Mouse (Mus musculus) heart, embryonic 15.5 days (tissue): ENCODE measurements around the gene Atp6v0e2. TPM values are rescaled to one million over a fixed set of nuclear protein-coding genes. Genes with fewer than 3 reads are reported as not detected.
"Not testable (repeated sequence)": the region's sequence is repeated elsewhere in the genome, so short reads cannot be mapped to it uniquely, and the experiment has no call there.

ENCODE experiments used
- ATAC-seq: fragments of 200-750 bp; cut with Nextera tagmentation; replicated peaks from 2 replicates; pipeline ENCODE4 v1.8.0; 2017; ENCODE audit warnings: low read depth, moderate TSS enrichment; ENCODE audit not compliant: insufficient number of reproducible peaks, insufficient read depth, low FRiP score
- H3K27ac ChIP-seq: fragments of 300-500 bp; sonication (generic); 2 replicates; pipeline ENCODE4 v1.5.1; 2015; ENCODE audit warnings: mild to moderate bottlenecking, inconsistent platforms
- H3K27me3 ChIP-seq: fragments of 300-500 bp; sonication (generic); 2 replicates; pipeline ENCODE4 v1.6.1; 2015; ENCODE audit warnings: inconsistent platforms
- H3K36me3 ChIP-seq: fragments of 300-500 bp; sonication (generic); 2 replicates; pipeline ENCODE4 v1.6.1; 2015; ENCODE audit warnings: mild to moderate bottlenecking, inconsistent platforms
- H3K4me1 ChIP-seq: fragments of 300-500 bp; sonication (generic); replicated peaks from 2 replicates; pipeline ENCODE4 v1.6.1; 2015; ENCODE audit warnings: inconsistent platforms
- H3K4me2 ChIP-seq: fragments of 300-500 bp; sonication (generic); 2 replicates; pipeline ENCODE4 v1.6.1; 2015; ENCODE audit warnings: inconsistent platforms, mild to moderate bottlenecking, moderate library complexity
- H3K4me3 ChIP-seq: fragments of 300-500 bp; sonication (generic); 2 replicates; pipeline ENCODE4 v1.5.1; 2015; ENCODE audit warnings: mild to moderate bottlenecking, inconsistent platforms
- H3K9ac ChIP-seq: fragments of 300-500 bp; sonication (generic); 2 replicates; pipeline ENCODE4 v1.6.1; 2015; ENCODE audit warnings: mild to moderate bottlenecking, inconsistent platforms
- H3K9me3 ChIP-seq: fragments of 300-500 bp; sonication (generic); replicated peaks from 2 replicates; pipeline ENCODE4 v1.6.1; 2016; ENCODE audit warnings: inconsistent platforms
- WGBS: fragments of 180-500 bp; shearing (Covaris S2); methylation state at CpG from one replicate; pipeline ENCODE4 v1.1.7; 2015; ENCODE audit warnings: mixed read lengths; 5-methylcytosine and 5-hydroxymethylcytosine counted together
- polyA plus RNA-seq: library from polyadenylated mRNA; unstranded; fragments of >200 nt; fragmentation: Nextera tagmentation; extraction: Ambion mirVana; gene quantifications from 2 replicates; pipeline ENCODE4 v1.2.1, GENCODE M21; 2015

Gene Atp6v0e2
- polyA plus RNA-seq, 1 experiment from 2014 or later = 17.5 TPM

- Histone ChIP-seq H3K4me3 (no peak overlapping the region), H3K4me1 (no peaks in the 10 kb centered on the region), H3K27me3 (no peaks in the 10 kb centered on the region), H3K9ac (no peak overlapping the region), H3K9me3 (no peaks in the 10 kb centered on the region), H3K36me3 (peaks cover 24% of the 10 kb centered on the region), H3K4me2 (no peak overlapping the region), H3K27ac (no peak overlapping the region)
- WGBS = 82% methylated on average over 7 of the region's 7 CpGs
- ATAC-seq = no peak
Observed at GRCm38 (mm10) chr6:48511861-48512260, 25.6 kb upstream of the Atp6v0e2 start.

- not testable (repeated sequence) for H3K36me3 ChIP-seq, H3K27ac ChIP-seq, H3K27me3 ChIP-seq, H3K9me3 ChIP-seq, H3K4me2 ChIP-seq, H3K4me3 ChIP-seq, H3K4me1 ChIP-seq, H3K9ac ChIP-seq, ATAC-seq
- WGBS = 91% methylated on average over 16 of the region's 16 CpGs
Observed at GRCm38 (mm10) chr6:48524882-48525281, 12.5 kb upstream of the Atp6v0e2 start.

- Histone ChIP-seq H3K9ac (no peak overlapping the region), H3K9me3 (no peaks in the 10 kb centered on the region), H3K36me3 (peaks cover 8% of the 10 kb centered on the region; the same call in 1 of the 2 replicates), H3K4me1 (peaks cover 16% of the 10 kb centered on the region), H3K4me2 (no peak overlapping the region), H3K27me3 (no peaks in the 10 kb centered on the region), H3K27ac (no peak overlapping the region), H3K4me3 (no peak overlapping the region)
- no peak for ATAC-seq
- 75% methylated on average over 9 of the region's 9 CpGs for WGBS
Observed at GRCm38 (mm10) chr6:48527901-48528300, 9.5 kb upstream of the Atp6v0e2 start.

- WGBS = 70% methylated on average over 14 of the region's 14 CpGs
- no peak overlapping the region for H3K4me2 ChIP-seq
- H3K9me3 ChIP-seq = no peaks in the 10 kb centered on the region
- H3K4me1 ChIP-seq = peaks cover 16% of the 10 kb centered on the region
- ATAC-seq = no peak
- peaks cover 8% of the 10 kb centered on the region; the same call in 1 of the 2 replicates for H3K36me3 ChIP-seq
- H3K9ac ChIP-seq = no peak overlapping the region
- no peak overlapping the region for H3K27ac ChIP-seq
- no peak overlapping the region for H3K4me3 ChIP-seq
- H3K27me3 ChIP-seq = no peaks in the 10 kb centered on the region
Observed at GRCm38 (mm10) chr6:48529261-48529660, 8.2 kb upstream of the Atp6v0e2 start.

GRCm38 (mm10) chr6:48529871-48530440 is 7.5 kb upstream of the Atp6v0e2 start:
- Histone ChIP-seq H3K27me3 (no peaks in the 10 kb centered on the region), H3K4me1 (peaks cover 16% of the 10 kb centered on the region), H3K4me2 (no peak overlapping the region), H3K36me3 (peaks cover 8% of the 10 kb centered on the region; the same call in 1 of the 2 replicates), H3K27ac (no peak overlapping the region), H3K9ac (no peak overlapping the region), H3K9me3 (no peaks in the 10 kb centered on the region), H3K4me3 (no peak overlapping the region)
- WGBS = 78% methylated on average over 16 of the region's 16 CpGs
- no peak for ATAC-seq

- no peak for ATAC-seq
- Histone ChIP-seq H3K36me3 (peaks cover 4% of the 10 kb centered on the region; the same call in 1 of the 2 replicates), H3K9ac (no peak overlapping the region), H3K27ac (no peak overlapping the region), H3K4me2 (no peak overlapping the region), H3K27me3 (no peaks in the 10 kb centered on the region), H3K4me1 (peaks cover 16% of the 10 kb centered on the region), H3K4me3 (no peak overlapping the region), H3K9me3 (no peaks in the 10 kb centered on the region)
- WGBS = 21% methylated on average over 2 of the region's 2 CpGs
Observed at GRCm38 (mm10) chr6:48530862-48531261, 6.6 kb upstream of the Atp6v0e2 start.

- Histone ChIP-seq H3K27me3 (no peaks in the 10 kb centered on the region), H3K27ac (no peak overlapping the region), H3K9ac (no peak overlapping the region), H3K36me3 (peaks cover 4% of the 10 kb centered on the region; the same call in 1 of the 2 replicates), H3K9me3 (no peaks in the 10 kb centered on the region), H3K4me2 (no peak overlapping the region), H3K4me3 (no peak overlapping the region), H3K4me1 (peaks cover 29% of the 10 kb centered on the region)
- ATAC-seq = no peak
- WGBS = 83% methylated on average over 2 of the region's 2 CpGs
Observed at GRCm38 (mm10) chr6:48533475-48533874, 3.9 kb upstream of the Atp6v0e2 start.

GRCm38 (mm10) chr6:48534913-48535312 is 2.5 kb upstream of the Atp6v0e2 start:
- Histone ChIP-seq H3K27ac (no peak overlapping the region), H3K27me3 (no peaks in the 10 kb centered on the region), H3K4me1 (peaks cover 28% of the 10 kb centered on the region), H3K9me3 (no peaks in the 10 kb centered on the region), H3K36me3 (peaks cover 4% of the 10 kb centered on the region; the same call in 1 of the 2 replicates), H3K4me2 (no peak overlapping the region), H3K4me3 (no peak overlapping the region), H3K9ac (no peak overlapping the region)
- ATAC-seq = no peak
- 71% methylated on average over 8 of the region's 8 CpGs for WGBS

- no peaks in the 10 kb centered on the region for H3K9me3 ChIP-seq
Observed at GRCm38 (mm10) chr6:48536091-48536490, 1.3 kb upstream of the Atp6v0e2 start.

GRCm38 (mm10) chr6:48538841-48539737 is 1.7 kb downstream of the Atp6v0e2 start:
- Histone ChIP-seq H3K27me3 (no peaks in the 10 kb centered on the region), H3K36me3 (no peaks in the 10 kb centered on the region), H3K9ac (no peak overlapping the region), H3K4me3 (no peak overlapping the region), H3K27ac (no peak overlapping the region), H3K4me2 (no peak overlapping the region), H3K9me3 (no peaks in the 10 kb centered on the region), H3K4me1 (peaks cover 14% of the 10 kb centered on the region)
- 75% methylated on average over 5 of the region's 5 CpGs for WGBS
- no peak for ATAC-seq

More at GRCm38 (mm10) chr6:48536091-48536490, 1.3 kb upstream of the Atp6v0e2 start:
- H3K4me1 ChIP-seq = peaks cover 17% of the 10 kb centered on the region
- no peaks in the 10 kb centered on the region for H3K27me3 ChIP-seq
- no peak overlapping the region for H3K27ac ChIP-seq
- H3K4me3 ChIP-seq = no peak overlapping the region
- no peak overlapping the region for H3K4me2 ChIP-seq
- 64% methylated on average over 4 of the region's 4 CpGs for WGBS
- peaks cover 4% of the 10 kb centered on the region; the same call in 1 of the 2 replicates for H3K36me3 ChIP-seq
- no peak overlapping the region for H3K9ac ChIP-seq
- ATAC-seq = no peak

- H3K27me3 ChIP-seq = no peaks in the 10 kb centered on the region
- no peaks in the 10 kb centered on the region for H3K36me3 ChIP-seq
- H3K9me3 ChIP-seq = no peaks in the 10 kb centered on the region
- no peak overlapping the region for H3K4me2 ChIP-seq
- H3K4me3 ChIP-seq = no peak overlapping the region
- ATAC-seq = no peak
- no peak overlapping the region for H3K27ac ChIP-seq
- H3K4me1 ChIP-seq = peaks cover 14% of the 10 kb centered on the region
- WGBS = 73% methylated on average over 5 of the region's 5 CpGs
- no peak overlapping the region for H3K9ac ChIP-seq
Observed at GRCm38 (mm10) chr6:48539860-48540259, 2.4 kb downstream of the Atp6v0e2 start.
